Mouse (Mus musculus): ENCODE results near the gene Farp1. TPM values are rescaled to one million over a fixed set of nuclear protein-coding genes. Genes with fewer than 3 reads are reported as not detected.
"Not testable (repeated sequence)": the region's sequence is repeated elsewhere in the genome, so short reads cannot be mapped to it uniquely, and the experiment has no call there.

Gene Farp1
- total RNA-seq, 2 experiments from 2014 or later: 129 to 134 TPM

DNA sequence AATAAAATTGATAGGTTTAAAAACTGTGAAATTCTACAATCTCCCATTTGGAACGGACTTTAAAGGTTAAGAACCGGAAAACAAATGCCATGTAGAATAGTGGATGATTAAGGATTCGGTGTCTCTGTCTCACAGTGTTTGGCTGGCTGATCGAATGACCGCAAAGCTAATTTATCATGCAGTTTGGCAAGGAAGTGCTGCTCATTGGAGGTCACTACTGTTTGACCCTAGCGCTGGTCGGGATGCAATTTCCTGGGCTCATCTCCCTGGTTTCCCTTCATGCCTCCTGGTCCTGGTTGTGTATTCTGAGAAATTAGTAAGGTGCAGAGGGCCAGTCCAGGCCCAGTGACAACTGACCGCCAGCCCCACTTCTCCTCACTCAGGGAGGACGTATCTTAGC is 145.6 kb downstream of the Farp1 start:
- DNase-seq (ENCODE audit: low spot score in 2 of 2): no peak

- no peak for DNase-seq (ENCODE audit: low spot score in 2 of 2)
Measured at GRCm38 (mm10) chr14:121181798-121182197, 146.8 kb downstream of the Farp1 start.

- DNase-seq (ENCODE audit: low spot score in 2 of 2): no peak
Measured at GRCm38 (mm10) chr14:121182967-121183366, 148.0 kb downstream of the Farp1 start.

GRCm38 (mm10) chr14:121183414-121184130 is 148.6 kb downstream of the Farp1 start:
- DNase-seq (ENCODE audit: low spot score in 2 of 2): no peak

GRCm38 (mm10) chr14:121184351-121184750 is 149.4 kb downstream of the Farp1 start:
- DNase-seq (ENCODE audit: low spot score in 2 of 2): no peak

GRCm38 (mm10) chr14:121186402-121186894 is 151.4 kb downstream of the Farp1 start:
- DNase-seq (ENCODE audit: low spot score in 2 of 2): no peak

- DNase-seq (ENCODE audit: low spot score in 2 of 2): not testable (repeated sequence)
Measured at GRCm38 (mm10) chr14:121189840-121190239, 154.8 kb downstream of the Farp1 start.

GRCm38 (mm10) chr14:121190386-121190785 is 155.4 kb downstream of the Farp1 start:
- no peak for DNase-seq (ENCODE audit: low spot score in 2 of 2)

GRCm38 (mm10) chr14:121191739-121192138 is 156.7 kb downstream of the Farp1 start:
- DNase-seq (ENCODE audit: low spot score in 2 of 2): no peak

DNA sequence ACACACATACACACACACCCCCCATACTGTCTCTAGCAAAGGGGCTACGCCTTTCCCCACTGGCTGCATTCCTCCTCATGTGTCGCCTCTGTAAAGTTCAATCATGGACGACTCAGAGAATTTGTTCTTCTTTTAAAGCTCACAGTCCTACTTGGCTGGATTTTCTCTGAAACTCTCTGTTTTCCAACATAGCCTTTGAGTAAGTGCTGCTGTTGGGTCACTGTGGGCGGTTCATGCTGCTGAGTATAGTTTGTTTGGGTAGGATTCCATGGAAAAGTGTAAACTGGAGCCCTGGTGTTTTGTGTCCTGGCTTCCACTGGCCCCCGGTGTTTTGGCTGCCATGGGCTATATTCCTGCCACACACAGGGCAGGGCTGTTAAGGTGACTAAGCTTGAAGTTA is 157.4 kb downstream of the Farp1 start:
- DNase-seq (ENCODE audit: low spot score in 2 of 2): no peak

DNA sequence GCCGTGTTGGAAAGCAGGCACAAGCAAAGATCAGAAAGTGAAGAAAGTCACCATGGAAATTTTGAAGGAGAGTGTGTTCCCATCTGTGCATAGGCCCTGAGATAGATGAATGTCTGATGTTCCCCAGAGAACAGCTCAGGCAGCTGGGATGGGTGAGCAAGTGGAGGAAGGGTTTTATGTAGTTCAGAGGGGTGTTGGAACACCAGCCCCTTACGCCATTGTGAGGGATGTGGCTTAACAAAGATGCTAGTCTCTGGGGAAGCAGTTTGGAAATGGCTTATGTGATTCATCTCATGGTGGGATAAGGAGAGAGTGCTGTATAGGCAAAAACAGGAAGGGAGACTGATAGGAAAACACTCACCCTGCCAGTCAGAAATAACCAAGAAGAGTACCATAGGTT is 159.0 kb downstream of the Farp1 start:
- DNase-seq (ENCODE audit: low spot score in 2 of 2): no peak

DNA sequence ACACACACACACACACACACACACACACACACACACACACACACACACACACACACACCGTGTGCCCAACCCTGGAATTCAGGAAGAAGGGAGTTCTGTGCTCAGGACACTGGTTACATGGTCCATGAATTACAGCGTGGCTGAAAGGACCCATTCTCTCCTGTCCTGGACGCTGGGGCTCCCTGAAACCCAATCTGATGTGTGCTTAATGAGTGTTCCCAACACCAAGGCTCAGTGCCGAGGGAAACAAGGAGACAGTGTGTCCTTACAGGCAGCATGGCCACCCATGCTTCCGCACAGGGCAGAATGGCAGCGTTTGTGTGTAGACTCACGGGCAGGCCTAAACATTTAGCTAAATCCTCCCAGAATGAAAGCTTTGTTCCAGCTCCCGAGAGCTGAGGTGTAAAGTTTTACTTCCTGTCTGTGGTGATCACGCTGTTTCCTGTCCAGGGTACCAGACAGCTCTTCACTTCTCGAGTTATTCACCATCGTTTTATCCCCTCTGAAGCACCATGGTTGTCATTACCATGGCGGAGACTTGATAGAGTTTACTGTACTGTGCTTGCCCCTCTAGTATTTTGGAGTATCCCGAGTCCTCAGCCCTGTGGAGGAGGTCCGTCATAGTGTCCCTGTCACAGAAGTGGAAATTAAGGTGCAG is 164.0 kb downstream of the Farp1 start:
- DNase-seq (ENCODE audit: low spot score in 2 of 2): no peak

- DNase-seq (ENCODE audit: low spot score in 2 of 2): no peak
Measured at GRCm38 (mm10) chr14:121199789-121200188, 164.8 kb downstream of the Farp1 start.

DNA sequence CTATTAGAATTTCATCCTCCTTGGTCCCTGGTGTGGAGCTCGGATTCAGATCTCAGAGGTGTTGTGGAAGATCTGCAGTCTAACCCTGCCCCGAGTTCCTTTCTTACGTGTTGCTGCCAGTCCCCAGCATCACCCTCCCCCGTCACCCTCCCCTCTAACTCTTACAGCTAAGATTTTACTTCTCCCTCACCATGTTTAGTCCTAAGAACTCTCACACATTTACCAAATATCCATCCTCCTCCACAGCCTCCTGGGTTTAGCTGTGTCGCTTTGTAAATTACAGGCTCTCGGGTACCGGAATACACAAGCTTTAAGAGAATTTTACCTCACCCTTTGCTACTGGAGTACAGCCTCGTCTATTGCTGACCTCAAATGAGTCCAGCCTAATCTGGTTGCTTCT is 165.4 kb downstream of the Farp1 start:
- DNase-seq (ENCODE audit: low spot score in 2 of 2): no peak

DNA sequence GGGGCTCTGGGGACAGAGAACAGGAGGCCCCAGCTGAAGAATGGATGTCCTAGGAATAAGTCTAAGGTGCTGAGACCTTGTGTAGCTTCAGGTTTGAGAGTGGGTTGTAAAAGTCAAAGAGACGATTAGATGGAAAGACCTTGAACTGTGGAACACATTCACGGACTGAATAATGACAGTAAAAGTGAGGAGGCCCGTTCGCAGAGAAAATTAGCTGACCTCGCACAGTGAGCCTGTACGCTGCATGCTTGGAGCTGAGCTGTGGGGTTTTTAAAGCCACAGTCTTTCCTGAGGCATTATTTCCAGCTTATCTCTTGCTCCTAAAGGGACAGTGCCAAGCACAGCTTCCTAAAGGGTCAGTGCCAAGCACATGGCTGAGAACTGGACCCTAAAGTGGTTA is 166.2 kb downstream of the Farp1 start:
- no peak for DNase-seq (ENCODE audit: low spot score in 2 of 2)

GRCm38 (mm10) chr14:121205459-121205858 is 170.5 kb downstream of the Farp1 start:
- DNase-seq (ENCODE audit: low spot score in 2 of 2): no peak

DNA sequence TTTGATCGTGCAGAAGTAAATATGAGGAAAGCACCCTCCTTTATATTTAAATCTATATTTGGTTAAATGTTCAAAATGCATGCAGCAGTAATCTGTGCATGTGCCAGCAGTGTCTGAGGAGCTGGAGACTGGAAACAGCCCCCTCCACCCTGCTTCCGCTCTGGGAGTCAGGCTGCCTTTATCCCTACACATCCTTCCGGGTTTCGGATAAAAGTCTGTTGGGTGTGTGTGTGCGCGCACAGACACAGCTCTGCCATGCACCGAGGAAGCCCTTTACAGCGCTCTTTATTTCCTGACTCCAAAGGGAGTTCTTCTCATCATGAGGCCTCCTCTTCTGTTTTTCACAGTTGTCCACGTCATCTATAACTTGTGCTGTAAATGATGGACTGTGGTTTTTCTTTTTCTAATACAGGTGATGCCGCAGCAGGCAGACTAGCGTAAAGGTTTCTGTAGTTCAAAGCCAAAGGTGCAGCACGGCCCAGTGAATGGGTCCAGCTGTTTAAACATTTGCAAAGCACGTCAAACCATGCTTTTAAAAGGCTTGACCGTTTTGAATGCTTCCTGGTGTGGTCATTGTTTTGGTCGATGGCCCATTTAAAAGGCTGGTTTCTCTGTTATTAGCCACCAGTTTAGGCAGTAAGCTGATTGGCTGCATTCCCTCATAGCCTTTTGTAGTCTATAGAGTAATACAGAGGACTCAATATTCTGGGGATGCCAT is 172.6 kb downstream of the Farp1 start:
- DNase-seq (ENCODE audit: low spot score in 2 of 2): no peak

- DNase-seq (ENCODE audit: low spot score in 2 of 2): no peak
Measured at GRCm38 (mm10) chr14:121208159-121208515, 173.1 kb downstream of the Farp1 start.

GRCm38 (mm10) chr14:121210318-121210717 is 175.3 kb downstream of the Farp1 start:
- DNase-seq (ENCODE audit: low spot score in 2 of 2): no peak

DNA sequence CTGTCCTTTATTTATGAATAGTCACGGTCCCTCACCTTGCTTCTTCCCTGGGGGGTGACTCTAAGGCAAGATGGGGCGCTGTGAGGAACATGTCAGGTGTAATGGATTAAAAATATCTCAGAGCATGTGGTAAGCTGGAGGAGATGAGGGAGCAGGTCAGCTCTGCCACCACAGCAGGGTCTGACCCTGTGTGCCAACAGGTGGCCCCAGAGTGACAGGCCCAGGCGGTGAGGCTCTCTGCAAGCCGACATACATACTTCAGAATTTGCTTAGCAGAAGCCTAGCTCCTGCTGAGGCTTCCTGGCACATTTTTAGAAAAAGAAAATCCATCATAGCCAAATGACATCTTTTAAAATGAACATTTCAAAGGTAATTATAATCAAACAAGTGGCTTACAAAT is 178.7 kb downstream of the Farp1 start:
- DNase-seq (ENCODE audit: low spot score in 2 of 2): no peak

DNA sequence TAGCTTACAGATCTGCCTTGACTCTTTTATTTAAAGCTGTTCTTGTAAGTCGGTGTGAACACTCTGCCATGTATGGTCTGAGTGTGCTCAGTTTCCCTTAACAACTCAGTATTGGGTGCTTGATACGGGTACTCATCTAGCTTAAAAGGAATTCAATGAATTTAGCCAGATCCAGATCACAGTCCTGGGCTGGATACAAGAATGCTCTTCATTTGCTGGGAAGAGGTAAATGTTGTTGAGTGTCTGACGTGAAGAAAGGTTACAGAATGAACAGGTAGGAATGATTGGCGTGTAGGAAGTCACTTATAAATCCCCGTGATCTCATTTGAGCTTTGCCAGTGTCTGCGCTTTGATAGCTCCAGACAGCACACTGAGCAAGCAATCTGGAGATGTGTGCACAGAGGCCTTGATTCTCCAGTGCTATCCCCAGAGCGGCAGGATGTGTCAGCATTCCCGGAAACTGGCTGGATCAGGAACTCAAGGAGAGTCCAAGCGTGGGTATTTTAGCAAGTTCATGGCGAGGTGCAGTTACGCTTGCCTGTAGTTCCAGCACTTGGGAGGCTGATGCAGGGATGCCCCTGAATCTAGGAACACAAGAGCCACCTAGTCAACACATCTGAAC is 179.7 kb downstream of the Farp1 start:
- DNase-seq (ENCODE audit: low spot score in 2 of 2): no peak

- DNase-seq (ENCODE audit: low spot score in 2 of 2): no peak
Measured at GRCm38 (mm10) chr14:121215817-121216216, 180.8 kb downstream of the Farp1 start.
